Mouse (Mus musculus) liver, embryonic 16.5 days (tissue): ENCODE data around the gene Gm6583. TPM values are rescaled to one million over a fixed set of nuclear protein-coding genes. Genes with fewer than 3 reads are reported as not detected.

ENCODE experiments used
- ATAC-seq: fragments of 200-750 bp; cut with Nextera tagmentation; 2 replicates; pipeline ENCODE4 v1.8.0; 2017; ENCODE audit warnings: low read depth, mild to moderate bottlenecking, moderate number of reproducible peaks, moderate library complexity
- H3K27ac ChIP-seq: fragments of 300-500 bp; sonication (generic); 2 replicates; pipeline ENCODE4 v1.5.1; 2014; ENCODE audit warnings: mild to moderate bottlenecking, low read length
- H3K27me3 ChIP-seq: fragments of 300-500 bp; sonication (generic); 2 replicates; pipeline ENCODE4 v1.6.1; 2014; ENCODE audit warnings: low read depth, low read length, mixed read lengths; ENCODE audit not compliant: control insufficient read depth, insufficient read depth
- H3K36me3 ChIP-seq: fragments of 300-500 bp; sonication (generic); 2 replicates; pipeline ENCODE4 v1.6.1; 2014; ENCODE audit warnings: mild to moderate bottlenecking; ENCODE audit not compliant: control insufficient read depth, insufficient read depth
- H3K4me1 ChIP-seq: fragments of 300-500 bp; sonication (generic); 2 replicates; pipeline ENCODE4 v1.6.1; 2014; ENCODE audit warnings: low read depth, low read length, mixed read lengths; ENCODE audit not compliant: control insufficient read depth
- H3K4me2 ChIP-seq: fragments of 300-500 bp; sonication (generic); 2 replicates; pipeline ENCODE4 v1.6.1; 2014; ENCODE audit warnings: low read depth, low read length, mixed read lengths
- H3K4me3 ChIP-seq: fragments of 300-500 bp; sonication (generic); 2 replicates; pipeline ENCODE4 v1.5.1; 2014; ENCODE audit warnings: low read depth, mild to moderate bottlenecking, low read length
- H3K9ac ChIP-seq: fragments of 300-500 bp; sonication (generic); 2 replicates; pipeline ENCODE4 v1.6.1; 2014; ENCODE audit warnings: low read depth, low read length
- H3K9me3 ChIP-seq: fragments of 300-500 bp; sonication (generic); replicated peaks from 2 replicates; pipeline ENCODE4 v1.6.1; 2016; ENCODE audit warnings: low read length; ENCODE audit not compliant: control insufficient read depth
- WGBS: fragments of 180-500 bp; shearing (Covaris S2); extraction: QIAGEN DNeasy Blood & Tissue Kit; methylation state at CpG from one replicate; pipeline ENCODE4 v1.1.7; 2014; ENCODE audit not compliant: insufficient replicate concordance; 5-methylcytosine and 5-hydroxymethylcytosine counted together
- polyA plus RNA-seq: library from polyadenylated mRNA; unstranded; fragments of >200 nt; fragmentation: Nextera tagmentation; extraction: Ambion mirVana; gene quantifications from 2 replicates; pipeline ENCODE4 v1.2.1, GENCODE M21; 2015

Gene Gm6583
- polyA plus RNA-seq, 1 experiment from 2014 or later = 0.13 TPM

- Histone ChIP-seq H3K9me3 (no peaks in the 10 kb centered on the region), H3K27ac (peak overlapping the region; percentile 18), H3K36me3 (peaks cover 4% of the 10 kb centered on the region), H3K27me3 (no peaks in the 10 kb centered on the region), H3K4me3 (no peak overlapping the region), H3K4me2 (peak overlapping the region; percentile 15; the same call in 1 of the 2 replicates), H3K4me1 (peaks cover 20% of the 10 kb centered on the region), H3K9ac (no peak overlapping the region)
- peak; percentile 75 for ATAC-seq
- 27% methylated on average over 4 of the region's 4 CpGs for WGBS
Measured at GRCm38 (mm10) chr5:112359520-112359919, 3.7 kb upstream of the Gm6583 start.

GRCm38 (mm10) chr5:112356322-112356721, 489 bp upstream of the Gm6583 start:
- no peak overlapping the region for H3K27ac ChIP-seq
- no peaks in the 10 kb centered on the region; the same call in none of the 2 replicates for H3K36me3 ChIP-seq
- ATAC-seq = no peak

GRCm38 (mm10) chr5:112355493-112355892, 340 bp downstream of the Gm6583 start:
- H3K36me3 ChIP-seq = no peaks in the 10 kb centered on the region; the same call in none of the 2 replicates
- no peak overlapping the region for H3K9ac ChIP-seq
- WGBS = 46% methylated on average over 6 of the region's 6 CpGs
- H3K9me3 ChIP-seq = no peaks in the 10 kb centered on the region
- no peaks in the 10 kb centered on the region for H3K27me3 ChIP-seq
- no peak overlapping the region for H3K4me2 ChIP-seq
- H3K4me3 ChIP-seq = no peak overlapping the region
- no peak; the same call in 1 of the 2 replicates for ATAC-seq
- no peak overlapping the region; the same call in 1 of the 2 replicates for H3K27ac ChIP-seq
- H3K4me1 ChIP-seq = peaks cover 20% of the 10 kb centered on the region

More at GRCm38 (mm10) chr5:112356322-112356721, 489 bp upstream of the Gm6583 start:
- Histone ChIP-seq H3K9me3 (no peaks in the 10 kb centered on the region), H3K4me3 (no peak overlapping the region), H3K9ac (no peak overlapping the region), H3K27me3 (no peaks in the 10 kb centered on the region), H3K4me1 (peaks cover 20% of the 10 kb centered on the region), H3K4me2 (no peak overlapping the region)
- 75% methylated on average over 9 of the region's 9 CpGs for WGBS

GRCm38 (mm10) chr5:112349169-112349568, 6.7 kb downstream of the Gm6583 start:
- 79% methylated on average over 8 of the region's 8 CpGs for WGBS
- Histone ChIP-seq H3K4me1 (peaks cover 15% of the 10 kb centered on the region), H3K27ac (no peak overlapping the region), H3K9me3 (no peaks in the 10 kb centered on the region), H3K4me2 (no peak overlapping the region), H3K36me3 (no peaks in the 10 kb centered on the region; the same call in none of the 2 replicates), H3K9ac (no peak overlapping the region), H3K4me3 (no peak overlapping the region), H3K27me3 (no peaks in the 10 kb centered on the region)
- ATAC-seq = no peak

- no peak overlapping the region for H3K27ac ChIP-seq
- H3K9me3 ChIP-seq = no peaks in the 10 kb centered on the region
- H3K4me3 ChIP-seq = no peak overlapping the region
- no peak overlapping the region for H3K4me2 ChIP-seq
- no peaks in the 10 kb centered on the region for H3K27me3 ChIP-seq
- 54% methylated on average over 16 of the region's 16 CpGs for WGBS
- H3K36me3 ChIP-seq = no peaks in the 10 kb centered on the region; the same call in none of the 2 replicates
- no peak for ATAC-seq
- H3K4me1 ChIP-seq = peaks cover 37% of the 10 kb centered on the region
- no peak overlapping the region for H3K9ac ChIP-seq
Measured at GRCm38 (mm10) chr5:112346211-112346965, 9.4 kb downstream of the Gm6583 start.

GRCm38 (mm10) chr5:112344092-112344960, 11.5 kb downstream of the Gm6583 start:
- Histone ChIP-seq H3K9ac (no peak overlapping the region), H3K9me3 (no peaks in the 10 kb centered on the region), H3K4me3 (no peak overlapping the region), H3K4me2 (no peak overlapping the region; the same call in 1 of the 2 replicates), H3K4me1 (peaks cover 37% of the 10 kb centered on the region), H3K27ac (peak overlapping the region; percentile 41), H3K36me3 (no peaks in the 10 kb centered on the region; the same call in none of the 2 replicates), H3K27me3 (no peaks in the 10 kb centered on the region)
- WGBS = 58% methylated on average over 6 of the region's 6 CpGs
- peak; percentile 64 for ATAC-seq

GRCm38 (mm10) chr5:112343205-112343595, 12.6 kb downstream of the Gm6583 start:
- no peaks in the 10 kb centered on the region for H3K27me3 ChIP-seq
- H3K9me3 ChIP-seq = no peaks in the 10 kb centered on the region
- H3K4me3 ChIP-seq = peak overlapping the region; percentile 92
- peak; percentile 62 for ATAC-seq
- peaks cover 37% of the 10 kb centered on the region for H3K4me1 ChIP-seq
- H3K9ac ChIP-seq = peak overlapping the region; percentile 80
- peak overlapping the region; percentile 39 for H3K27ac ChIP-seq
- peaks cover 4% of the 10 kb centered on the region for H3K36me3 ChIP-seq
- H3K4me2 ChIP-seq = peak overlapping the region; percentile 77
- under 1% methylated on average over 21 of the region's 24 CpGs for whole genome bisulfite sequencing

- H3K4me2 ChIP-seq = peak within 1 kb of the TSS; percentile 77
- peak; percentile 73 for ATAC-seq
- peaks cover 37% of the 10 kb centered on the region for H3K4me1 ChIP-seq
- H3K36me3 ChIP-seq = peaks cover 9% of the 10 kb centered on the region
- no peaks in the 10 kb centered on the region for H3K27me3 ChIP-seq
- peak within 1 kb of the TSS; percentile 92 for H3K4me3 ChIP-seq
- no peaks in the 10 kb centered on the region for H3K9me3 ChIP-seq
- 3% methylated on average over 42 of the region's 64 CpGs for WGBS
- H3K27ac ChIP-seq = peak within 1 kb of the TSS; percentile 39
- peak within 1 kb of the TSS; percentile 80 for H3K9ac ChIP-seq
Measured at GRCm38 (mm10) chr5:112342463-112343204, 13.2 kb downstream of the Gm6583 start, which contains the start of the genes Srrd and Hps4. Gene Srrd (minus strand): TSS chr5:112343040. Gene Hps4 (plus strand): TSS chr5:112343083.
